Mouse (Mus musculus): ENCODE measurements around the gene Sema4a.

Sema4a gene

DNA sequence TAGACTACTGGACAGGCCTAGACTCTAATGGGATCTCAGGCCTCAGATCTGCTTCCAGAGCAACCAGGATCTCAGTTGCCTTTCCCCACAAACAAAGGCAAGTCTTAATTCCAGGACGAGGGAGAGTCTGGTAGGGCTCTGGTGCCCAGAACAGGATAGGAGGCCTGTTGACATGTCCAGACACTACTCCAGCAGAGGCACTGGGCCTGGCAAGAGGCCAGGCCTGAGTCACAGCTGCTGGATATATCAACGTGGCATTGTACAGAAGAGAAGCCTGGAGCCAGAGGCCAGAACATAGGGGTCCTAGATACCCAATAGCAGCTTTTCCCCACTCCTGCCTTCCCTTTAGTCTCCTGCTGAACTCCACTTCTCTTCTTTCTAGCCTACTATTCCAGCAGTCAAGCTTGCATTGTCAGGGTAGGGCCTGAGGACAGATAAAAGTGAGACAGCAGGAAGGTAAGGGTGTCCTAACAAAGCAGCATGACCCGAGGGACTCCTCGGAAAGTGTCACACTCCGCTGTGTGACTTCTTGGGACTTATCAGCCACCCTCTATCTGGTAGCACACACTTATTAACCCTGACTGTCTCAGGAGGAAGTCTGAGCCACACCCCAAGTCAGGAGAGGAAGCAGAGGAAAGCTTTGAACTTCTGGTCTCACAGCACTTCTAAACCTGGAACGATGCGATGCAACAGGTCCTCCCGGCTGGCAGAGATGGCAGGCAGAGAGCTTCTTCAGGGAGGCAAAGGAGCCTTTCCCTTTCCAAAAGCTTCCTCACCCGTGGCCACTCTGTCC, 34.0 kb upstream of the Sema4a start:
- Histone ChIP-seq H3K4me1 (replicated peaks; ENCODE audit: low read depth, low read length) (peaks cover 75% of the 10 kb centered on the region), H3K9me3 (ENCODE audit: low read length) (no peaks in the 10 kb centered on the region), H3K27me3 (ENCODE audit: insufficient read depth, low read length) (no peaks in the 10 kb centered on the region), H3K36me3 (ENCODE audit: insufficient read depth, low read length) (peaks cover 16% of the 10 kb centered on the region), H3K4me3 (replicated peaks; ENCODE audit: low read length) (peak overlapping the region; percentile 5; the same call in 1 of the 2 replicates)
- TF ChIP-seq NANOG (IDR thresholded peaks at IDR 0.05; ENCODE audit: borderline replicate concordance, low read length), result no peak
- TF ChIP-seq POU5F1 (IDR thresholded peaks at IDR 0.05; ENCODE audit: borderline replicate concordance, low read length), result no peak
- TF ChIP-seq CTCF (conservative IDR thresholded peaks at IDR 0.05; ENCODE audit: low read length), result no peak

DNA sequence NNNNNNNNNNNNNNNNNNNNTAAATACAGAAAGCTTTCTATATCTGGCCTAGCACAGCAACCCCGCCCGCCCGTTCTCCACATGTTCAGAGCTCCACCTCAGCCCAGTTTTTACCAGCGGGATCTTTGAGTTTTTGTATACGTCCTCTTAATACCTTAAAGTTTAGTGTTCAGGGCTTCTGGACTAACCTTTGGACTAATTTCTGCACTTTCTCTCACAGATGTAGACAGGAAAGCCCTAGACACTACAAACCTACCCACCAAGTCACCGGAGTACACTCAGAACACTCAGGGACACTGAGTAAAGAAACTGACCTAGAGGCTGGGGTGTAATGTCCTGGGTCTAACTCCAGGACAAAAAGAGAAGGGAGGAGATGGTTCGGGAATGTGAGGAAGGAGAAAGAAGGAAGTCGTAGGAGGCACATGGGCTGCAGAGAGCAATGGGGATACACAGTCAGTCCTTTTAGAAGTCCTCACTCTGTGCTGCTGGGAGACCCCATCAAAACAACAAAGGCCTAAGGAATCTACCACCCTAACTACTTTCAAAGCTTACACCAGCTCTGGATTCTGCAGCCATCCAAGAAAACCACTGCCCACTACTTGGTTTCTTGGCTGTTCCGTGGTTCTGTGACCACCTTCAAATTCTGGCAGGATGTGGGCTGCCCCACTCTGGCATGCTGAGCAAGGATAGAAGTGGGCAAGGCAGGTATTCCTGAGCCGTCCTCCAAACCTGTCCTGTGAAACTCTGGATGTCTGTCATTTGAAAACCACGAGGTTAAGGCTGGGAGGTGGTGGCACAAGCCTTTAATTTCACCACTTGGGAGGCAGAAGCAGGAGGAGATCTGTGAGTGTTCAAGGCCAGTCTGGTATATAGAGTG, 33.0 kb upstream of the Sema4a start:
- H3K4me1 ChIP-seq (replicated peaks; ENCODE audit: low read depth, low read length), result peaks cover 80% of the 10 kb centered on the region
- TF ChIP-seq POU5F1 (IDR thresholded peaks at IDR 0.05; ENCODE audit: borderline replicate concordance, low read length), result no peak
- TF ChIP-seq NANOG (IDR thresholded peaks at IDR 0.05; ENCODE audit: borderline replicate concordance, low read length), result no peak
- TF ChIP-seq CTCF (conservative IDR thresholded peaks at IDR 0.05; ENCODE audit: low read length), result no peak
- peak overlapping the region; percentile 80 for H3K4me3 ChIP-seq (replicated peaks; ENCODE audit: low read length)
- H3K27me3 ChIP-seq (ENCODE audit: insufficient read depth, low read length), result no peaks in the 10 kb centered on the region
- peaks cover 16% of the 10 kb centered on the region for H3K36me3 ChIP-seq (ENCODE audit: insufficient read depth, low read length)
- no peaks in the 10 kb centered on the region for H3K9me3 ChIP-seq (ENCODE audit: low read length)

- TF ChIP-seq CTCF (conservative IDR thresholded peaks at IDR 0.05; ENCODE audit: low read length) (no peak), POU5F1 (IDR thresholded peaks at IDR 0.05; ENCODE audit: borderline replicate concordance, low read length) (no peak), NANOG (IDR thresholded peaks at IDR 0.05; ENCODE audit: borderline replicate concordance, low read length) (no peak)
- peaks cover 94% of the 10 kb centered on the region for H3K4me1 ChIP-seq (replicated peaks; ENCODE audit: low read depth, low read length)
- no peaks in the 10 kb centered on the region for H3K9me3 ChIP-seq (ENCODE audit: low read length)
- H3K4me3 ChIP-seq (replicated peaks; ENCODE audit: low read length), result no peak overlapping the region
- peaks cover 38% of the 10 kb centered on the region for H3K27me3 ChIP-seq (ENCODE audit: insufficient read depth, low read length)
- peaks cover 27% of the 10 kb centered on the region for H3K36me3 ChIP-seq (ENCODE audit: insufficient read depth, low read length)
Measured at GRCm38 (mm10) chr3:88487396-88487795, 26.4 kb upstream of the Sema4a start.

GRCm38 (mm10) chr3:88486887-88487286, 25.9 kb upstream of the Sema4a start:
- Histone ChIP-seq H3K4me1 (replicated peaks; ENCODE audit: low read depth, low read length) (peaks cover 96% of the 10 kb centered on the region), H3K9me3 (ENCODE audit: low read length) (no peaks in the 10 kb centered on the region), H3K36me3 (ENCODE audit: insufficient read depth, low read length) (peaks cover 27% of the 10 kb centered on the region), H3K4me3 (replicated peaks; ENCODE audit: low read length) (no peak overlapping the region), H3K27me3 (ENCODE audit: insufficient read depth, low read length) (peaks cover 39% of the 10 kb centered on the region)
- no peak for TF ChIP-seq CTCF (conservative IDR thresholded peaks at IDR 0.05; ENCODE audit: low read length)
- TF ChIP-seq NANOG (IDR thresholded peaks at IDR 0.05; ENCODE audit: borderline replicate concordance, low read length), result no peak
- TF ChIP-seq POU5F1 (IDR thresholded peaks at IDR 0.05; ENCODE audit: borderline replicate concordance, low read length), result no peak

- Histone ChIP-seq H3K4me1 (replicated peaks; ENCODE audit: low read depth, low read length) (peaks cover 97% of the 10 kb centered on the region), H3K9me3 (ENCODE audit: low read length) (peaks cover 5% of the 10 kb centered on the region; the same call in 1 of the 2 replicates), H3K27me3 (ENCODE audit: insufficient read depth, low read length) (peaks cover 39% of the 10 kb centered on the region), H3K36me3 (ENCODE audit: insufficient read depth, low read length) (peaks cover 27% of the 10 kb centered on the region), H3K4me3 (replicated peaks; ENCODE audit: low read length) (0 out of 2 replicates have a peak overlapping the region, but pooled peaks have one; percentile 23)
- TF ChIP-seq NANOG (IDR thresholded peaks at IDR 0.05; ENCODE audit: borderline replicate concordance, low read length) (no peak), POU5F1 (IDR thresholded peaks at IDR 0.05; ENCODE audit: borderline replicate concordance, low read length) (no peak), CTCF (conservative IDR thresholded peaks at IDR 0.05; ENCODE audit: low read length) (no peak)
Measured at GRCm38 (mm10) chr3:88486043-88486442, 25.1 kb upstream of the Sema4a start.

DNA sequence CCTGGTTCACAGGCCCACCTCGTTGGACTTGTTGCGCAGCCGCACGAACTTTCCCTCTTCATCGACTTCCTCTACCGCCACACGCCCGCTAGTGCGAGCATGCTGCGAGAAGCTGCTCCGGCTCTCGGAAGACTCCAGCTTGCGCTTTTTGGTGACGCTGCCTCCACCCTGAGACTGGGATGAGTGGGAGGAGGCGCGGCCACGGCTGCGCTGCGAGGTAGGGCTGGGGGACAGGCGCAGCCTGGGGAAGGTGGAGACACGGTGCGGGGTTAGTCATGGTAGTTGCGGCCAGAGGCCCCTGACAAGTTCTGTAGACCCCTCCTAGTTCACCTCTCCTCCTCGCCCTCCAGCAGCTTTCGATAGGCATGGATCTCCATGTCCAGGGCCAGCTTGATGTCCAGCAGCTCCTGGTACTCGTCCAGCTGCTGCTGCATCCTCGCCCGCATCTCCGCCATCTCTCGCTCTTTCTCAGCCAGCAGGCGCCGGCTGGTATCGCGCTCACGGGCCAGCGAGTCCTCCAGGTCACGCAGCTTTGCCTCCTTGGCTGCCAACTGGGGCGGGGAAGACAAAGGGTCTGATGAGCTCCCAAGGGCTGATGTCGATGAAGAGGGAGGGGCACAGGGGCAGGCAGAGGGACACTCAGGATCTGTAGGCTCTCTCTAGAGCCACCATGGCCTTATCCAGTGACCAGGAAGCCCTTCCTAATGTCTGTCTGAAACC, 23.8 kb upstream of the Sema4a start:
- Histone ChIP-seq H3K36me3 (ENCODE audit: insufficient read depth, low read length) (peaks cover 27% of the 10 kb centered on the region), H3K27me3 (ENCODE audit: insufficient read depth, low read length) (peaks cover 39% of the 10 kb centered on the region), H3K9me3 (ENCODE audit: low read length) (peaks cover 6% of the 10 kb centered on the region; the same call in 1 of the 2 replicates), H3K4me3 (replicated peaks; ENCODE audit: low read length) (peak overlapping the region; percentile 75), H3K4me1 (replicated peaks; ENCODE audit: low read depth, low read length) (peaks cover 93% of the 10 kb centered on the region)
- TF ChIP-seq NANOG (IDR thresholded peaks at IDR 0.05; ENCODE audit: borderline replicate concordance, low read length), result no peak
- no peak for TF ChIP-seq POU5F1 (IDR thresholded peaks at IDR 0.05; ENCODE audit: borderline replicate concordance, low read length)
- TF ChIP-seq CTCF (conservative IDR thresholded peaks at IDR 0.05; ENCODE audit: low read length), result no peak

- peaks cover 6% of the 10 kb centered on the region; the same call in 1 of the 2 replicates for H3K9me3 ChIP-seq (ENCODE audit: low read length)
- no peak for TF ChIP-seq NANOG (IDR thresholded peaks at IDR 0.05; ENCODE audit: borderline replicate concordance, low read length)
- peak; percentile 96 for TF ChIP-seq CTCF (conservative IDR thresholded peaks at IDR 0.05; ENCODE audit: low read length)
- TF ChIP-seq POU5F1 (IDR thresholded peaks at IDR 0.05; ENCODE audit: borderline replicate concordance, low read length), result no peak
- H3K4me1 ChIP-seq (replicated peaks; ENCODE audit: low read depth, low read length), result peaks cover 82% of the 10 kb centered on the region
- peak overlapping the region; percentile 26; the same call in 1 of the 2 replicates for H3K4me3 ChIP-seq (replicated peaks; ENCODE audit: low read length)
- H3K36me3 ChIP-seq (ENCODE audit: insufficient read depth, low read length), result peaks cover 27% of the 10 kb centered on the region
- peaks cover 39% of the 10 kb centered on the region for H3K27me3 ChIP-seq (ENCODE audit: insufficient read depth, low read length)
Measured at GRCm38 (mm10) chr3:88483621-88484020, 22.6 kb upstream of the Sema4a start.

Measured in E14TG2a.4 (cell line).